Mouse (Mus musculus) mouse trophoblast stem cell (cell line): ENCODE measurements around the gene Mroh7.
"Not testable (repeated sequence)": the region's sequence is repeated elsewhere in the genome, so short reads cannot be mapped to it uniquely, and the experiment has no call there.

Experiments
- in situ Hi-C, 2 experiments: fragments of 300-500 bp; cut with MseI, MboI; formaldehyde crosslinking; loops; 2 replicates in 1 of 2; 3 replicates in 1 of 2; pipeline ENCODE4 v1.15.1; 2025

Gene Mroh7

DNA sequence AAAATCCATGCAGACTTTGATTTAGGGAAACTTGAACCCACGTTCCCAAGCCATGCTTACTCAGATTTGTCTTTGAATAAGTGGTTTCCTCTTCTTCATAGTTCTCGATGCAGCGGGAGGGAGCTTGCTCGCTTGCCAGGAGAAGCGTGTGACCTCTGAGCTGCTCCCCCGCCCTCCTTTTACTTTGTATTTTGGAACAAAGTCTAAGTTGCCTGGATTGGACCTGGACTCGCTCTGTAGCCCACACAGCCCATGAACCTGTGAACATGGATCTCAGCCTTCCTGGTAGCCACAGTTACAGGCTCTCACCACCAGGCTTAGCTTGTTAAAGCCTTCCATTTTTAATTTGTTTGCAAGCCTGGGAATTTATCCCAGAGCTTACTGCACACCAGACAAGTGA lies at the start of gene Mroh7:
TSS of gene Mroh7 (minus strand) at position 112 of the 400 bp plus-strand sequence.
- in situ Hi-C loops = no loop called here

DNA sequence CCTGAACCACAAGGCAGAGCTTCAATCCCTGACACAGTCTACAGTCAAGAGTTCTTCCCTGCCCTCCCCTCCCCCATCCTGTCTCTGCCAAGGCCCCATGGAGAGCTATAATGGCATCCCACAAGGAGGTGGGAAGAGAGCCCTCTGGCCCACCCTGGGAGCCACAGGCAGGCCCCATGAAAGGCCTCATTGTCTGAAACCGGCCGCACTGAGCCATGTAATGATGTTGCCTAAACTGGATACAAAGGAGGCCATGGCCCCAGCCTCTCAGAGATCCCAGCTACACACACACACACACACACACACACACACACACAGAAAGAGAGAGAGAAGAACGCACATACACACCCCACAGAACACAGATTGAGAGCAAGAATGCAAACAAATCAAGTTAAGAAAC lies 49.3 kb upstream of the Mroh7 start:
- in situ Hi-C loops = no loop called here

DNA sequence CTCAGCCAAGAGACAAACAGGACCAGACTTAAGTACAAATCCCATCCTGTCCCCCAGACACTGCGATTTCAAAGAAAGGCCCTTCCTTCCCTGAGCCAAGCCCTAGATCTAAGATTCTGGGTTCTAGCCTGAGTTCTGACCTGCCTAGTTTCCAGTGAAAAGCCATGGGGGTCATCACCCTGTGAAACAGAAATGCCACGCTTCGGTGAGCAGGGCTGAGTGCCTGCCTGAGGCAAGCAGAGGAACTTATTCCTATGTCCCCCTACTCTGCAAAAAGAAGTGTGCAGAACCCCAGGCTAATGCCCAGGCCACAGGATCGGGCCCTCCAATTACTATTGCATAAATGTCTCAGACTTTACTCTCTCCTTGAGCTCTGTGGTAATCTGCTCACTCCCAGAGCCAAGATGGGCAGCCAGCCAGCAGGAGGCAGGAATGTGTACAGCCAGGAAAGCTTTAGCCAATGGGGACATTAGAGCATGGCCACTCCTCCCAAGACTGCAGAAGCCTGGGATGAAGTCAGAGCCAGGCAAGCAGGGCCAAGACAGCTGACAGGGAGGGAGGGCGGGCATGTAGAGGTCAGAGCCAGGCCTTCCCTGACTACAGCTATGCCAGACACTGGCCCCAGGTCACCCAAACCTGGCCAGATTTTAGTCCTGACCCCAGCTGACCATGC lies 47.5 kb upstream of the Mroh7 start:
- in situ Hi-C loops = no loop called here

DNA sequence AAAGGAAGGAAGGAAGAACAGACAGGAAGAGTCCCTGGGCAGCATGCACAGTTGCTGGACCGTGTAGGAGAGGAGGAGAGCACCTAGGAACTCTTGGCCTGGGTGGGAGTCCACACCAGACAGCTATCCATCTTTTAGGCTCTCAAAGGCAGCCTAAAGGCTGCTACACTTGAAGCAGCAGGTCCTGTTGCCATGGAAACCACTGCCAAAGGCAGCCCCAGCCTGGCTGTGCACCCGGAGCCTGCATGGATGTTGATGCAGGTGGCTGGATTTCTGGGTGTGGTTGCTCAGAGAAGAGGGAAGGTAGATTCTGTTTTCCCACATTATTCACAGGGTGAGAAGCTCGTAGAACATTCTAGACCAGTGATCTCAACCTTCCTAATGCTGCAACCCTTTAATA lies 46.3 kb upstream of the Mroh7 start:
- in situ Hi-C loops = no loop called here

DNA sequence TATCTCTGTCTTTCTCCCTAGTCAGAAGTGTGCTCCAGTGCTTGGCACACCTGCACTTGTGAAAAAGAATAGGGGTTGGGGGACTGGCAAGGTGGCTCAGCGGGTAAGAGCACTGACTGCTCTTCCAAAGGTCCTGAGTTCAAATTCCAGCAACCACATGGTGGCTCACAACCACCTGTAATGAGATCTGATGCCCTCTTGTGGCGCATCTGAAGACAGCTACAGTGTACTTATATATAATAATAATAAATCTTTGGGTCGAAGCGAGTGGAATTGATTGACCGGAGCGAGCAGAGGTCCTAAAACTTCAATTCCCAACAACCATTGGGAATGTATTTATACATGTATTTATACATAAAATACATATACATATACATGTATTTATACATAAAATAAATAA lies 45.0 kb upstream of the Mroh7 start:
- in situ Hi-C loops = not testable (repeated sequence)

DNA sequence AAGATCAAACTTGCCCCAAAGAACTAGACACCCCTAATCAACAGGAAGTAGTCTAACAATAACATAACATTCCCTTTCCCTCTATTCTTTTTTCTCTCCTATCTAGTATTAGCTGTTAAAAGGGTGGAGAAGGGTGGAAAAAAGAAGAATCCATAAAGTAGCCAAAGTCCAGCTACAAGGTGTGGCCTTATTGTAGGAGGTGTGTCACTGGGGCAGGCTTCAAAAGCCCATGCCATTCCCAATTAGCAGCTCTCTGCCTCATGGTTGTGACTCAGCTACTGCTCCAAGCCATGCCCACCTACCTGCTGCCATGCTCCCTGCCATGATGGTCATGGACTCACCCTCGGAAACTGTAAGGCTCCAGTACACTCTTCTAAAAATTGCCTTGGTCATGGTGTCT lies 41.8 kb upstream of the Mroh7 start:
- in situ Hi-C loops = no loop called here

DNA sequence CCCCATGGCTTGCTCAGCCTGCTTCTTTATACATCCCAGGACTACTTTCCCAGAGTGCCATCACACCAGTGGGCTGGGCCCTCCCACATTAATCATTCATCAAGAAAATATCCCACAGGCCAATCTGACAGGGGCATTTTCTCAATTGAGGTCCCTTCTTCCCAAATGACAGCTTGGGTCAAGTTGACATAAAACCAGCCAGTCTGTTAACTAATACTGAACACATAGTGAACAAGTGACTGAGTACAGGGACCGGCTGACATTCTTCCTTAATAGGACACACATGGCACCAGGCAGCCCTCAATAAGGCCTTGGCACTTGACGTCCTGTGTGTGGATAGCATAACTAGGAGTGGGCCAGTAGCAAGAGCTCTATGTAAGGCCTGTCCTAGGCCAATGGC lies 38.6 kb upstream of the Mroh7 start:
- in situ Hi-C loops = no loop called here

DNA sequence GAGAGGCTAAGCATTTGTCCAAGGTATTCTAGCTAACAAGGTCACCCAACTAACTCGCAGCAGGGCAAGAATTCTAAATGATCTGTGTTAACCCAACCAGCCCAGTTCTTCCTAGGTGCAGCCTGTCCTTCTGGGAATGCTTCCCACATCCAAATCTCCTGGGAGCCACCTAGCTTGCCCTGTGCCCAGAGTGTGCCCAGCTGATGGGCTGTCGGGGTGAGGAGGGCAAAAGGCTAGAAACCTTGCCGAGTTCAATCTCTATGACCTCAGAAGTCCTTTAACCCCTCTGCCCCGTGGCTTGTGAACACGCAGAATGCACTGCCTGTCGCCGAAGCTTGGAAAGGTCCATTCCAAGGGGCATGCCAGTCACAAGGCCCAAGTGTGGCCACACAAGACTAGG lies 33.4 kb upstream of the Mroh7 start:
- in situ Hi-C loops = no loop called here

DNA sequence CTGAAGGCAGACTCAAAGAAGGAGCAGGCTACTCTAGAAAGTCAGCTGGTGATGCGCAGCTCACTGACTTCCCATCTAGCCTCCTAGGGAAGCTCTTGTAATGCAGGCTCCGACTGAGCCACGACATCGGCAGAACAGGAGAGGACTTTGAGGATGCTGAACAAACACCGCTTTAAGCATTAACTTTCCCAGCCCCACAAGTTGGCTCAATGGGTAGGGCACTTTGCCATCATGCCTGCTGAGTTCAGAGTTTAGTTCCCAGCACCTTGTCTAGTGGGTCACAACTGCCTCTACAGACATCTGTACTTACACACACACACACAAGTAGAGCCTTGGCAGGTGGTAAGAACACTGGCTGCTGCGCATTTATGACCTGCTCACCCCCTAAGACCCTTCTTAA lies 21.0 kb upstream of the Mroh7 start:
- in situ Hi-C loops = no loop called here

DNA sequence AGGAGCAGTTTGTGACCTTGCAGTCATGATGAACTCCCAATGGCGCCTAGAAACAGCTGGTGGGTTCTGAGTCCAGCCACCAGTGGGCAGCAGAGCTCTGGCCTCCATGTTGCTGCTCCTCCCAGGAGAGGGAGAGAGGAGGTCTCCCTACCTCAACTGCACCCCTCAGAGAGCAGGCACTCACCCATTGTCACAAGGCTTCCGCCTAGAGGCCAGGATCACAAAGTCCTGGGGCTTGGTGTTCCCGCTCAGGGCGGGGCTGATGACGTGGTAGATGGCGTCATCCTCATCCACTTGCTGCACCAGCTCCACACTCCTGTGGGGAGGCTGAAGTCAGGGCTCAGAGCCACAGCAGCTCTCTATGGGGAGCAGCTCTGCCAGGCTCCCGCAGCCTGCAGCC lies 19.0 kb upstream of the Mroh7 start:
- in situ Hi-C loops = no loop called here

DNA sequence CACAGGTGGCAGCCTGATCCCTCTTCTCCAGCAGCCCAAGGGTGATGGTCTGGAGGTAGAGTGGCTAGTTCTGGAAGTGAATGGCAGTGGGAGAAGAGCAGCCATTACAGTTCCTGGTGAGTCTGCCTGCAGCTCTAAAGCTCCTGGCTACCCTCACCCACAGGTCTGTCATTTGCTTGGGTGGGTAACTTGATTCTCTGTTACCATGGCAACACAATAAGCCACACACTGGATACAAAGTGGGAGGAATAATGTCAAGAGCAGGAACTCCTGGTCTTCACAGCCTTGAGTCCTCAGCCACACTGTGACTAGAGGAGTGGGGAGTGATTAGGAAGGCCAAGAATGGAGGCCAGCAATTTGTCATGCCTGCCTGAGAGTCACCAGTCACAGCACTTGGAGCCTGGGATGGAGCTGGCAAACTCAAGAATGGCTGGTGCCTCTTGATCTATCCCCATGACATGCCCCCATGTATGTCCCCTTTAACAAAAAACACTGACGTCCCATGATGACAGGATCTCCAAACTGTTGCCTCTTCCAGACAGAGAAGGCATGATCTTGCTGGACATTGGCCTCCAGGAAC lies 16.4 kb upstream of the Mroh7 start:
- in situ Hi-C loops = no loop called here

DNA sequence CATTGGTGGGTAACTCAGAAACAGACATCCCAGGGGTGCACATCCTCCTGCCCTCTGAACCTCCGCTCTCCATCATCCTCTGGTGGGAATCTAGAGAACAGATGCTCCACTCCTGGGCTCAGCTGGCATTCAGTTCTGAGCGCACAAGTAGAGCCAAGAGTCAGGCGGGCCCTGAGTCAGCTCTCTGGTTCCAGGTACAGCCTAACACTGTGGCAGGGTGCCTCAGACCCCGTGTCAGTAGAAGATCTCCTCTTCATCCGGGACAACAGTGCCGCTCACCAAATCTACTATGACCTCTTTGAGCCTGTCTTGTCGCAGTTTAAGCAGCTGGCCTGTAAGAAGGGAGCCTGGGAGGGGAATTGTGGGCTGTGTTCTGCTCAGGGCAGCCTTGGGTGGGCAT lies 15.1 kb upstream of the Mroh7 start:
- in situ Hi-C loops = no loop called here

DNA sequence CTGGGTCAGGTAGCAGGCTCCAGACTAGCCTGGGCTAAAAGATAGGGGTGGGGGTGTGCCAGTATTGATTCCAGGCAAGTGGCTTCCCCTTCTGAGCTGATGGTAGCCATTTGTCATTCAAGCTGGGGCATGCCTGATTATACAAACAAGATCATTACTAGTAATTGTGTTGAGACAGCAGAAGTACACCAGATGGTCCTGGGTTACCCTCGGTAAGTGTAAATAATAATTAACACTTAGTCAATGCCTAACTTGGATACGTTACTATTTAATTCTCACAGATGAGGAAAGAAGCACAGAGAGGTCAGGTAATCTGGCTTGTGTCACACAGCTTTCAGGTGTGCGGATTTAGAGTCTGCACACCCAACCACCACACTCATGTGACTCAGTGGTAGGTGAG lies 7.2 kb upstream of the Mroh7 start:
- in situ Hi-C loops = no loop called here

DNA sequence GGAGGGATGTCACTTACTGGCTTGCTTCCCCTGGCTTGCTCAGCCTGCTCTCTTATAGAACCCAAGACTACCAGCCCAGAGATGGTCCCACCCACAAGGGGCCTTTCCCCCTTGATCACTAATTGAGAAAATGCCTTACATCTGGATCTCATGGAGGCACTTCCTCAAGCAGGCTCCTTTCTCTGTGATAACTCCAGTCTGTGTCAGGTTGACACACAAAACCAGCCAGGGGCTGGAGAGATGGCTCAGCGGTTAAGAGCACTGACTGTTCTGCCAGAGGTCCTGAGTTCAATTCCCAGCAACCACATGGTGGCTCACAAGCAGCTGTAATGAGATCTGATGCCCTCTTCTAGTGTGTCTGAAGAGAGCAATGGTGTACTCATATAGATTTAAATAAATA lies 6.2 kb upstream of the Mroh7 start:
- in situ Hi-C loops = not testable (repeated sequence)

DNA sequence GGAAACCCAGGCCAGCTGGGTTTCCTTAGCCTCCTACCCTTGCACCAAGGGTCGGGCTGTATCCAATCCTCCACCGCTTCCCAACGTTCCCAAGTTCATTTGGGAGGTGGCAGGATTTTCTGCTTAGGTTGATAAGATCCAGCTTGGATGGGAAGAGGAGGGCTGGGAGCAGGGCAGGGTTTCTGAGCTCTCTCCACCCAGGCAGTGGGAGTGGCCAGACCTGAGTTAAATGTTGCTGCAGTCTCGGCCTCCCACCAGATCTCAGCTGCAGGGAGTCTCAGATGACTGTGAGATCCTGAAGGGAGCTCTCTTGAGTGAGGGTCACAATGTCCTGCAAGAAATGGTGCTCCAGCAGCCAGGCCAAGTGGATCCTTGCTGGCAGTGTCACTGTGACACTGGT lies 2.9 kb upstream of the Mroh7 start, which contains the start of gene Fam151a:
TSS of gene Fam151a (plus strand) at position 254 of the 400 bp plus-strand sequence.
- in situ Hi-C loops = no loop called here

DNA sequence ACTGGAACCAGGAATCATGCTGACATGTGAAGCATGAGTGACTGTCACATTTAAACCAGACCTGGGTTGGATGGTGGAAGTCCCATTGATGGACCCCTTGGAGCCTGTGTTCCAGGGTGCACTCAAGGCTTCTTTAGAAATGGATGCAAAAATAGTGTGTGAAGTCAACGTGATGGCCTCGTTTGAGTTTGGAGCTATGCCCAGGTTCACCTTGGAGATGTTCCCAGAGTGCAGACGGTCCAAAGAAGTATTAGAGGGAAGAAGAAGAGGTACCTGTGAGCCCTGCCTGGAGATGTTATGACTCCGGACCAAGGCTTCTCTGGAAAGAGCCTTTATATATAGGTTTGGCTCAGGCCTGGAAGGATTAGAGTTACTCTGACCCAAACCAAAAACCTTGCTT lies 10.1 kb downstream of the Mroh7 start:
- in situ Hi-C loops = no loop called here

DNA sequence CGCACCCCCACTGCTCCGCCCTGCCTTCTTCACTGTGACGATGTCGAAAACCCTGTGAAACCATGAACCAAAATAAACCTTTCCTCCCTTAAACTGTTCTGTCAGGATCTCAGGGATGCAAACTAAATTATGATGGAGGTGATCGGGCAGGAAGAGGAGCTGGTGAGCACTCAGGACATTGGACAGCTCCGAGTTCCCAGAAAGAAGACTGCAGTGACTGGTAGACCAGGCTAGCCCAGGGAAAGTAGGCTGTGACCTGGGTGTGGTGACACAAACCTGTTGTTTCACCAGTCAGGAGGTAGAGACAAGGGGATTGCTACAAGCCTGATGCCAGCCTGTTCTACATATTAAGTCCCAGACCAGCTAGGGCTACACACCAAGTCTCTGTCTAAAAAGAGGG lies 17.1 kb downstream of the Mroh7 start:
- in situ Hi-C loops = no loop called here

DNA sequence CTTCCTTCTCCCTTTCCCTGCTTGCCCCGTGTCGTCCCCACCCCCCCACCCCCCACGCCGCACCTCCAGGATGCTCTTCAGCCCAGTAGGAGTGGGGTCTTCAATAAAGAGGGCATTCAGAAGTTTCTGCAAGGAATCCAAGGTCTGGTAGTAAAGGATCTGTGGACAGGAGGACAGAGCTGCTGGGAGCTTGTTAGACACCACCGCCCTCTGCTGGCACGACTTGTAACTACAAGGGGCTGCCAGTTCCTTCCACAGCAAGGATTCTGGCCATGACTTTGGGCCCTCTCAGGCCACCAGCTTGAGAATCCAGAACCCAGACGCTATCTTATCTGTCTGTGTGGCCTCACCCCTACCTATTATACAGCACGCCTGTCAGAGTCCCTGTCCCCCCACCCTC lies 22.3 kb downstream of the Mroh7 start:
- in situ Hi-C loops = loop anchor here (5.0 to 10.0 kb wide), 3 partner anchors 76 to 96 kb away; partner anchors contain the start of gene Lexm (in 1 of the 2)

DNA sequence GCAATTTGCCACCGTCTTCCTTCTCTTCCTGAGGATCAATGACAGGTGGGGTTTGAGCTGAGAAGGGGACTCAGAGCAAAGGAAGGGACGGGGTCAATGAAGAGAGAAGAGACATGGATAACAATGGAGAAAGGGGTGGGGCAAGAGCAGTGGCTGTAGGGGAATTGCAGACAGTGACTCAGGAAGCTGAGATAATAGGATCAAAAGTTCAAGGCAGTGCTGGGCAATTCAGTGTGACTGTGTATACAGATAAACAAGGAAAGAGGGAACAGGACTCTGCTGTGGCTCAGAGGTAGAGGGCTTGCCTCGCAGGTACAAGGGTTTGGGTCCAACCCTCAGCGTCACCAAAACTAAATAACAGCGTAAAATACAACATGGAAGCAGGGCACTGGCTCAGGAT lies 22.8 kb downstream of the Mroh7 start:
- in situ Hi-C loops = loop anchor here (5.0 to 10.0 kb wide), 3 partner anchors 76 to 96 kb away; partner anchors contain the start of gene Lexm (in 1 of the 2)

DNA sequence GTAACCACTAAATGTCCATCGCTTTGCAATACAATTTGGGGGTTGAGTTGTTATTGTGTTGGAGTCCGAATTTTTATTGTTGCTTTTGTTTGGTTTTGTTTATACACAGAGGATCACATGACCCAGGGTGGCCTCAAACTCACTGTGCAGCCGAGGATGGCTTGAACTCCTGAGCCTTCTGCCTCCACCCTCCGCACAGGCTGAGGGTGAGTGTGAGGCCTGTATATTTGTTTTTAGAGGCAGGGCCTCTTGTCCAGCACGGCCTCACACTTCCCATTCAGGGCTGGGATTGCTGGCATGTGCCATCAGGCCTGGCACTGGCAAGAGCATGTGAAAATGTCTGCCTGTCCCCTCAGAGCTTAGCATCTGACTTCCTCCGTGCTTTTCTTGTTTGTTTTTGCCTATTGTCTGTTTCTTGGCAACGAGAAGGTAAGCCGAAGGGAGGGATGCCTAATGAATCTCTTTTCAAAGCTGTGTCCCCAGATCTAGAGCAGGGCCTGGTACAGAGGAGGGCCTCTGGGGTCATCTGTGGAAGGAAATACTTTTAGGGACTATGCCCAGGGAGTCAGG lies 25.5 kb downstream of the Mroh7 start:
- in situ Hi-C loops = loop anchor here (5.0 to 10.0 kb wide), 3 partner anchors 73 to 93 kb away; partner anchors contain the start of gene Lexm (in 1 of the 2)

DNA sequence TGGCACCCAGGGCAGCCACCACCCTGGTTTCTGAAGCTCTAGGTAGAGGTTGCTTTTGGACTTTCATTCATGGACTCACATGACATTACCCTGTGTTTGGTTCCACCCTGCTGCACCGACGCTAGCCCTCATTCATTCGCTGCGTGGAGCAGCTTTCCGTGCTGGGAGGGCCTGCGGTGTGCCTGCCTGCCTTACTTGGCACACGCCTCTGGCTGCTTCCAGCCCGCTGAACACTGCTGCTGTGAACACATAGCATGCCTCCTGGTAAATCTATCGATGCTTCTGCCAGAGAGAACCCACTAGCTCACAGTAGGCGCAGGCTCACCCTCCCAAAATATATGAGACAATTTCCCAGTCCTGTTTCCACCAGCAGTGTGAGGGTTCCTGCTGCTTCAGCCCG lies 26.3 kb downstream of the Mroh7 start:
- in situ Hi-C loops = loop anchor here in 1 of 2 experiments (10.0 kb wide), 1 partner anchor 90 kb away; the partner anchor contains the start of gene Lexm

DNA sequence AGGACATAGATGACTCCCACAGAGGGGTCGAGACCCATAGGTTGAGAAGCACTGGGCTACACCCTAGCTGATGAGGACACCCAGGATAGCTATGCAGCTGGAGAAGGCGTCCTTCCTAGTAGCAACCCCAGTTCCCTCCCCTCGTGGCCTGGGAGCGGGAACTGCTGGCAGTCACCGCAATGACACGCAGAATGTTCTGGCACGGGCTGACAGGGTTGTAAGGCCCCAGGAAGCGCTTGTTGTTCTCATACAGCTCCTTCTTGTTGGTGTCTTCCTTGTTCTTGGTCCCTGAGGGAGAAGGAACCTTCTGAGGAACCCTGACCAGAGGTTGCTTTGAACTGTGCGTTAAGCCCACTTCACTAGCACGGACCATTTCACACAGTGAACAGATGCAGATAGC lies 26.8 kb downstream of the Mroh7 start:
- in situ Hi-C loops = loop anchor here in 1 of 2 experiments (10.0 kb wide), 1 partner anchor 89 kb away; the partner anchor contains the start of gene Lexm

DNA sequence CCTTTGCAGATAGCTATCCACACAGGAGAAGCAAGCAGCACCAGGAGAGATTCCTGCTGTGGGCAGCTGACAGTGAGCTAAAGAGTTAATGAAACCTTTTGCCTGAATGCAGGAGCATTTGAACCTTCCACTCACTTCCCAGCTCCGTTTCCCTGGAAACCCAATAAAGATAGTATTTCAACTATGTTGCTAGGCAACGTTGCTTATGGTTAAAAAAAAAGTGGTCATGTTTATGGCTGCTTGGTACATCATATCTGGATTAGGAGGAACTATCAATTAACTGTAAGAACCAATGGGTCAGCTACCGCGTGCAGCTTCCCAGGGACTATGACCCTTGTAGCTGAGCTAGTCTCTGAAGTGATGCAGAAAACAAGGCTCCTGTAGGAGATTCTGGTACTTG lies 29.9 kb downstream of the Mroh7 start:
- in situ Hi-C loops = loop anchor here in 1 of 2 experiments (10.0 kb wide), 1 partner anchor 86 kb away; the partner anchor contains the start of gene Lexm
